ENCODE assay signal across 19 mouse cellular contexts in genomic region chr6:50644701-50645100, GRCm38 (mm10). TPM values are rescaled to one million over a fixed set of nuclear protein-coding genes. Genes with fewer than 3 reads are reported as not detected.
"Had no signal": no experiment of that assay in that cellular context is flagged by ENCODE, and none has a peak within 500 bp of the region (broad histone marks: within the 10 kb centered on the region; RNA-seq: fewer than 3 reads in every experiment).

No protein-coding gene starts in this region.

- H3K27me3 ChIP-seq: intestine, embryonic 15.5 days; kidney, embryonic 15.5 days; limb, embryonic 12.5 days; liver, embryonic 13.5 days; midbrain, embryonic 15.5 days; neural tube, embryonic 12.5 days had no signal

- H3K9ac ChIP-seq: intestine, embryonic 15.5 days; kidney, embryonic 15.5 days; limb, embryonic 12.5 days; liver, embryonic 13.5 days; liver, postnatal 0 days; midbrain, embryonic 15.5 days; neural tube, embryonic 12.5 days had no signal

- H3K27ac ChIP-seq: intestine, embryonic 15.5 days; kidney, embryonic 15.5 days; layer of hippocampus, adult 2 months; limb, embryonic 12.5 days; liver, embryonic 13.5 days; macrophage; midbrain, embryonic 15.5 days; neural tube, embryonic 12.5 days had no signal

- DNase-seq: kidney, adult 18-20 months; liver; liver, embryonic 13.5 days; liver, postnatal 0 days; right cerebral cortex, postnatal 4 days; spleen, adult 18-20 months; thymus, adult 18-20 months; thymus, postnatal 14 days had no signal

- H3K9me3 ChIP-seq: intestine, embryonic 15.5 days; kidney, embryonic 15.5 days; limb, embryonic 12.5 days; liver, embryonic 13.5 days; megakaryocyte, embryonic 14.5 days; midbrain, embryonic 15.5 days; neural tube, embryonic 12.5 days had no signal

- H3K4me1 ChIP-seq: liver, embryonic 13.5 days; megakaryocyte, embryonic 14.5 days had no signal

- H3K36me3 ChIP-seq: intestine, embryonic 15.5 days; kidney, embryonic 15.5 days; limb, embryonic 12.5 days; liver, embryonic 13.5 days; midbrain, embryonic 15.5 days; neural tube, embryonic 12.5 days had no signal

- H3K4me2 ChIP-seq: intestine, embryonic 15.5 days; kidney, embryonic 15.5 days; limb, embryonic 12.5 days; liver, embryonic 13.5 days; midbrain, embryonic 11.5 days; midbrain, embryonic 15.5 days; neural tube, embryonic 12.5 days had no signal

- H3K4me3 ChIP-seq: intestine, embryonic 15.5 days; kidney, embryonic 15.5 days; layer of hippocampus, adult 2 months; limb, embryonic 12.5 days; liver, embryonic 13.5 days; megakaryocyte, embryonic 14.5 days; midbrain, embryonic 15.5 days; neural tube, embryonic 12.5 days had no signal

- ATAC-seq: intestine, embryonic 15.5 days; liver, postnatal 0 days; midbrain, embryonic 15.5 days had no signal

RNA-seq across cellular contexts. Expression of gene Npvf, which starts 9.5 kb away (rescaled TPM):
- polyA plus RNA-seq: intestine, embryonic 15.5 days; limb, embryonic 12.5 days; liver, embryonic 13.5 days; liver, postnatal 0 days; midbrain, embryonic 11.5 days; neural tube, embryonic 12.5 days; stomach, embryonic 14.5 days; urinary bladder, adult 2 months had no signal

RNA-seq across cellular contexts. Expression of gene 4921507P07Rik, which starts 48.3 kb away (rescaled TPM):
- polyA plus RNA-seq: macrophage had no signal
